Mouse (Mus musculus) heart, adult 9 months (tissue): Measurements from ENCODE around the gene Chchd5.

Experiments used
- DNase-seq, 2 experiments: peaks; one replicate each; pipeline ENCODE4 v3.0.0; 2022; ENCODE audit warnings: low spot score in 2 of 2

Chchd5 gene

GRCm38 (mm10) chr2:129152751-129153150, 23.3 kb downstream of the Chchd5 start:
- DNase-seq, result no peak

GRCm38 (mm10) chr2:129164815-129165214, 35.3 kb downstream of the Chchd5 start:
- DNase-seq, result no peak

GRCm38 (mm10) chr2:129166466-129167463, 37.3 kb downstream of the Chchd5 start:
- peak in 1 of 2 experiments; percentile 29 for DNase-seq

- DNase-seq, result no peak
Observed at GRCm38 (mm10) chr2:129173386-129173785, 43.9 kb downstream of the Chchd5 start.

GRCm38 (mm10) chr2:129174474-129174873, 45.0 kb downstream of the Chchd5 start:
- peak; percentile 30 to 48 for DNase-seq

- peak; percentile 35 to 39 for DNase-seq
Observed at GRCm38 (mm10) chr2:129175636-129176035, 46.1 kb downstream of the Chchd5 start.

- no peak for DNase-seq
Observed at GRCm38 (mm10) chr2:129176676-129177420, 47.3 kb downstream of the Chchd5 start.

- no peak for DNase-seq
Observed at GRCm38 (mm10) chr2:129177661-129178060, 48.2 kb downstream of the Chchd5 start.

GRCm38 (mm10) chr2:129178182-129178908, 48.8 kb downstream of the Chchd5 start:
- DNase-seq, result no peak

GRCm38 (mm10) chr2:129179946-129180853, 50.7 kb downstream of the Chchd5 start:
- DNase-seq, result no peak

GRCm38 (mm10) chr2:129181509-129181908, 52.0 kb downstream of the Chchd5 start:
- no peak for DNase-seq

- no peak for DNase-seq
Observed at GRCm38 (mm10) chr2:129182412-129182811, 52.9 kb downstream of the Chchd5 start.

- DNase-seq, result no peak
Observed at GRCm38 (mm10) chr2:129183561-129184031, 54.1 kb downstream of the Chchd5 start.
